Mouse (Mus musculus) left cerebral cortex, postnatal 36 days (tissue): ENCODE measurements at regions not wholly inside any gene's neighbourhood (a gene's known extent, or its start where the extent isn't known, plus 50 kb on each side); places are given as distances from the start of the nearest gene placed in this dataset.

Source experiments
- DNase-seq, 2 experiments: peaks; one replicate each; pipeline ENCODE4 v3.0.0; 2021 to 2022; ENCODE audit warnings: low spot score in 2 of 2, mixed read lengths in 1 of 2
- intact Hi-C: fragments of 180-260 bp; cut with DNase I; formaldehyde crosslinking; loops from one replicate; pipeline ENCODE4 v1.15.1; 2025

DNA sequence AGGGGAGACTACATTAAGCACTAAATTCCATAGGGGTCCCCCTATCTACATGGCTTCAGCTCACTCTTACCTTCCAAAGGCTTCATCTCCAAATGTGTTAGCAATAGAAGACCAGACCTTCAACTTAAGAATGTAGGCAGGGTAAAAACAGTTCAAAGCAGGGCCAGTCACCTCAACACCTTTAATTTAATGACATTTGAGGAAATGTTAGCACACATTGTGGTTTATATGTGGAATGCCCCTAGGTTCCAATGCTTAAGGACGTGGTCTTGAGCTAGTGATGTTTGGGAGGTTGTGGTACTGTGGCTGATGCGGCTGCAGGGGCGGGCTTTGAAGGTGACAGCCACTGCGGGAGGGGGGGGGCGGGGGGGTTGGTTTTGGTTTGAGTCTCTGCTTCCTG lies 116.9 kb upstream of the Tut7 start:
- no peak for DNase-seq
- intact Hi-C loops, result no loop called here

- no peak for DNase-seq
- intact Hi-C loops, result no loop called here
Observed at GRCm38 (mm10) chr13:59937147-59937546, 114.2 kb upstream of the Tut7 start.

DNA sequence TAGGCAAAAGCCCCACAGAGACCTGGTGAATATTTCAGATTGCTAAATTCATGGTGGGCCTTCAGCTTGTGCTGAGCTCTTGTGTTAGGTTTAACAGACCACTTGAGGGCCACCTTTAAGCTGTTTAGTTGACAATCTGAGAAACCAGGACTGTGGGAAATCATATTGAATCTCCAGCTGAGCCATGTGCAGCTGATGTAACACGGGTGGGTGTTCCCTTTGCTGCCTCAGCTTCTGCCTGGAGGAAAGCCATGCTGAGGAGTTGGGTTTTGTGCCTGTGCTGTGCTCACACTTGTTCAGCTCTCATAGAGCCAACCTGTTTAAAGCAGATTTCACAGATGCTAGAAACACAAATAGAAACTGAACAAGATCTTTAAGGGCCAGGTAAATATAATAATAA lies 111.6 kb upstream of the Tut7 start:
- intact Hi-C loops, result no loop called here
- DNase-seq, result peak; percentile 9 to 28

GRCm38 (mm10) chr13:59934093-59934492 lies 111.1 kb upstream of the Tut7 start:
- DNase-seq, result no peak
- intact Hi-C loops, result no loop called here

DNA sequence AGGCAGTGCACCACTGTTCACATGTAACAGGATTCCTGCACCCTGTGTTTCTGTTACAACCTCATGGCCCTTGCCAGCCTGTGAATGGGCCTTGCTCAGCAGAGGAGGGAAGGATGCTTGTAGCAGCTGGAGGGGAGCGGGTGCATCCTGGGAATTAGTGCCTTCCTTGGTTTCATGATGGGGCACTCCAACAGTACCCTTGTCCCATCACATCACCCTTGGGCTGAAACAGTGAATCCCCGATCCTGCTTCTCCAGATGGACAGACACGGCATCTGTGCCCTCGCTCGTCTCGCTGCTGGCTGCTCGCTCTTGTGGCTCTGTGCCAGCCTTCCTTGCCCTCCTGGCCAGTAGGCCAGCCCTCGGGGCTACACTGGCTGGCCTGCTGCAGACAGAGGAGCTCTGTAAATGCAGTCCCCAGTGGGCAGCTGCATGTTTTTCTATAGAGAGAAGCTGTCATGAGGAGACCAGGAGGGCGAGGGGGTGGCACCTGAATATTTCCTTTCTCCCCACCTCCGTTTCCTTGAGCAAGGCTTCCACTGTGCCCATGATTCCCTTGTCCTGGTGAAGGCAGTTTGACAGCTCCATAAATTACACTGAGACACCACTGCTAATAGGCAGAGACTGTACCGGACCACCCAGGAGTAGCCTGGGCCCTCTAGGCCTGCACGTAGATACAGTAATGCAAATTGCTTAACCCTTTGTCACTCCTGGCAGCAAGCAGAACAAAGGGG lies 104.6 kb upstream of the Tut7 start:
- peak in 1 of 2 experiments; percentile 8 for DNase-seq
- intact Hi-C loops, result no loop called here

DNA sequence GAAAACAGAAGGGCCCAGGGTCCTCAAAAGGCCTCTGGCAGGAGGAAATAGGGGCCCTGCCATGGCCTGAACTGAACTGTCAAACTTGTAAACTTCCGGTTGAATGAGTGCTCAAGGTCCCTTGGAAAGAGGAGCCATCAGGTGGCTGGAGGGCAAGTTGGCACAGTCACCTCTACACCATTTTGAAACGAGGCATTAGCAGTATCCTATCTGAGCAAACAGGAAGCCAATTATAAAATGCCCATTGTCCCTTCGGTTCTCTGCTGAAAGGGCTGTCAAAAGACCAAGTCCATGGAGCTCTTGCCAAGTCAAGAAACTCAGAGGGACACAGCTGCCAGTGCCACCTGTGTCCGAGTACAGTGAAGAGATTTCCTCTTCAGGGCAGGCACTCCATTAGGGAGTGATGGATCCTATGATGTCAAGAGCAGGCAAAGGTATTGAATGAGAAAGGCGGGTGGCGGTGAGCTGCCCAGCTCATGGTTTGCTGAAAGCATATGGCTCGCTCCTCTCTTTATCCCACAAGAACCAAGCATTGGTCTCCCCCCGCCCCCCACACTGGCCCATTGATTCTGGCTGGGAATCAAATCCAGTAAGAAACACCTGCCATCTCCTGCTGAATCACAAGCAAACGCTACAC lies 103.0 kb upstream of the Tut7 start:
- intact Hi-C loops, result no loop called here

GRCm38 (mm10) chr13:59917185-59917584 lies 94.2 kb upstream of the Tut7 start:
- intact Hi-C loops, result no loop called here
- DNase-seq, result no peak

More for the DNA sequence above, 103.0 kb upstream of the Tut7 start:
- DNase-seq, result no peak

DNA sequence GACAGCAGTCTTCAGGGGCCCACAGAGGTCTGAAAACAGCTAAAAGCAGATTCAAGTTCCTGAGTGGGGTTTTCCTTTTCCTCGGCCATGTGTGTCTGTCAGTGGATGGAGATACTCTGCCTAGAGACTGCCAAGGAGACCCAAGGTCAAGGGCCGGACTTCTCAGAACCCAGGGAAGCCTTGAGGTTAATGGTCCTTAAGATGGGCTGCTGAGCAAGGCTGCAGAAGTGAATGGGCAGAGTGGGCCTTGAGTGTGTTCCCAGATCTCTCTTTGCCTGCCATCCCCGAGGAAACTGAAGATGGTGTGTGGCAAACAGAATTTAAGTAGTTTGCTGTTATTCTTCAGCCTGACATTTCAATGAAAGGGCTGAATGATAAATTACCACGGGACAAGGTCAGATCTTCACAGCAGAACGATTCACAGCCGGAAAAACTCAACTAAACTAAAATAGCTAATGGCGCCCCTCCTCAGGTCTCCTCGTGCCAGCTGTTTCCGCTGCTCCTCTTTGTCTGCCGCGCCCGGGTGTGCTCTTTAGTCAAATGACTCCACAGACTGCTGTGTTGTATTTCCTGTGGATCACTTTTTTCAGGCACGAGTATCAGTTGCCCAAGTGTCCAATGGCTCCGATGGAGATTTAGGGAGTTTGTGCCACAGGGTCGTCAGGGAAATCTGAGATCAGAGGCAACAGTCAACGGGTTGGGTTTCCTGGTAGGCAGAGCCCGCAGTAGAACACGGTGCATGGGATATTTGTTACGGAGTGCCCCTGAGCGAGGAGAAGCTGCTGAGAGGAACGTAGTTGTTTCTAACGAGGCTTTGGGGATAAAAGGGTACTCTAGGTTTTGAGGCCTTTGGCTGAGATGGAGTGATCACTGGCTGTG lies 93.5 kb upstream of the Tut7 start:
- DNase-seq, result no peak
- intact Hi-C loops, result no loop called here

DNA sequence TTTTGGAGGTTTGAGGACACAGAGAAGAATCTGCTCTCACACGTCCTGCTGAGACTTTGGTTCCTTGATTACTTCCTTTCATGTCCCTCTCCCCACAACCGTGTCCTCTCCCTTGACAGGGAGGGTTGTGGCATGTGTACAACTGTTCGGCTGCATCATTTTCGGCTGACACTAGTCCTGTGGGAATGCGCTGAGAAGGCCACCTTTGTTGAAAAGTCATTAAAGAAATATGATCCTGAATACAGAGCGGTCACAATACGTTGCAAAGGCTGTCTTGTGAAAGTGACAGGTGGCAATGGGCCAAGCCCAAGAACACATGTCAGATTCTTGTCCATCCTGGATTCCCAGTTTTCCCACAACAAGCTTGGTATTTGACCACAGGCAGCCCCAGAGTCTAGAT lies 92.8 kb upstream of the Tut7 start:
- DNase-seq, result no peak
- intact Hi-C loops, result no loop called here

DNA sequence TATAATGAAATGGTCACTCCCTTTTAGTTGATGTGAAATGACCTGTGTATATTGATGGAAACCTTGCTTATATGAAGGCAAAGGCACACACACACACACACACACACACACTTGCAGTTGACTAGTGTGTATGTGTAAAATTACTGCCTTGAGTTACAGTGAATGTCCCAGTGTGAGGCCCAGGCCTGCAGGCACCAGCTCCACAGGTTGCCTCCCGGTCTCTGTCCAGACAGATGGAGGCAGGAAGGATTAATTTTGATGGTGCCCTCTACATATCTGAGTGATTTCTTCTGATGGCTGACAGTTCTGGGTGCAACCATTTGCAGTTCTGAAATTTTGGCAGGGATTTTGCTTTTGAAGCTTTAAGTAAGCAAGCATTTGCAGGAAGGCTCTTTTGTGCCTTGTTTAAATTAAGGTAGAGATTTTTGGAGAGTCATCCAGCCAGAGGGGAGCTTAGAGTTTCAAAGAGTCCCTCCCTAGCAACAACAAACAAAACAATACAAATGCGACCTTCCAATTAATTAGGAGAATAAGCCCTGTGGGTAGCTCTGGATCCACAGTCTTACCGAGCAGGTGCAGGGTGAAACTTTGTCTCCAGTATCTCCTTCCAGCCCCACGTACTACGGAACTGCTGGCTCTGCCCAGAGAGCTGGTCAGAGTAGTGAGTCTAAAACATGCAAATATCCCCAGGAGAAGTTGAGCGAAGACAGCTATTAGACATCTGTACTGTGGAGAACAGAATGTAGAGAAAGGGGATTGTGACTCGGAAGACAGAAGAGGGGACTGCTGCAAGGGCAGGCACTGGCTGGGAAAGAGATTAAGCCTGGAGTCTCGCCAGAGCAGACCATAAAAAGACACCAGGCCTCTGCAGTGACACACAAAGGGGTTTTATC lies 87.5 kb upstream of the Tut7 start:
- DNase-seq, result no peak
- intact Hi-C loops, result no loop called here

GRCm38 (mm10) chr13:59909400-59909799 lies 86.5 kb upstream of the Tut7 start:
- intact Hi-C loops, result no loop called here
- DNase-seq, result no peak

- no peak for DNase-seq
- intact Hi-C loops, result no loop called here
Observed at GRCm38 (mm10) chr13:59908786-59909185, 85.8 kb upstream of the Tut7 start.

DNA sequence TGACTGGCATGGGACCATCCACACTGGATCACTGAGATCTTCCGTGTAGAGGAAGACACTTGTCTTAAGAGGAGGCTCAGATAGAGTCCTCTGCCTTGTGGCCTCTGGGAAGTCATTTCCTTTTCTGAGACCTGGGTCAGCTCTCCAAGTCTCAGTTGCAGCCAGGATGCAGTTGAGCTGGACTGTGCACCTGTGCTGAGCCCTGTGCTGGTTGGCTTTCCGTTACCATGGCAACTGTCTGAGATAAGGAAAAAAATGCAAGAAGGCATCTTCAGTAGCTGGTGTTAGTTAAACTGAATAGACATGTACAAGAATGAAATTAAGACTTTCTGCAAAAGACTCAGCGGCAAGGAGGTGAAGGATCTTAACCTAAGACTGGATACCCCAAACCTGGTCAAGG lies 82.5 kb upstream of the Tut7 start:
- no peak for DNase-seq
- intact Hi-C loops, result no loop called here

- intact Hi-C loops, result no loop called here
Observed at GRCm38 (mm10) chr13:59904415-59904814, 81.5 kb upstream of the Tut7 start.

GRCm38 (mm10) chr13:59899521-59899920 lies 76.6 kb upstream of the Tut7 start:
- intact Hi-C loops, result no loop called here
- no peak for DNase-seq

More at GRCm38 (mm10) chr13:59904415-59904814, 81.5 kb upstream of the Tut7 start:
- no peak for DNase-seq

GRCm38 (mm10) chr13:59895754-59896153 lies 72.8 kb upstream of the Tut7 start:
- intact Hi-C loops, result no loop called here

DNA sequence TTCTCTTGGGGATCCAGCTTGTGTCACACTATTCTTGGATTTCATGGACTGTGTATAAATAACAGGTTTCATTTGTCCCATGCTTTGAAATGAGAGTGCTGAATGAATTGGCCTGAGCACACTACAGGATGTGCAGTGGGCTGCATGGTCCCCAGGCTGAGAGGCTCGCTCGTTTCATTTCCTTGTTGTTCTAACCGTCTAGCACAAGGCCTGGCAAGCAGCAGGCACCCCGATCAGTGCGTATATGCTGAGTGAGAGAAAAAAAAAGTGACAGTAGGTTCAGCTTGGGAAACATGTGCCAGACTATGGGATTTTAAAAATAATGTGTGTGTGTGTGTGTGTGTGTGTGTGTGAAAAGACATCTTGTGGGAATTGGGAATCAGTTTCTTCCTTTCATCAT lies 71.1 kb upstream of the Tut7 start:
- intact Hi-C loops, result no loop called here
- no peak for DNase-seq

More at GRCm38 (mm10) chr13:59895754-59896153, 72.8 kb upstream of the Tut7 start:
- no peak for DNase-seq

GRCm38 (mm10) chr13:59892961-59893360 lies 70.0 kb upstream of the Tut7 start:
- DNase-seq, result no peak
- intact Hi-C loops, result no loop called here

GRCm38 (mm10) chr13:59892340-59892739 lies 69.4 kb upstream of the Tut7 start:
- no peak for DNase-seq
- intact Hi-C loops, result no loop called here

GRCm38 (mm10) chr13:59891737-59892136 lies 68.8 kb upstream of the Tut7 start:
- DNase-seq, result no peak
- intact Hi-C loops, result no loop called here
